Mouse (Mus musculus) C2C12 (cell line): ENCODE measurements at regions not wholly inside any gene's neighbourhood (a gene's known extent, or its start where the extent isn't known, plus 50 kb on each side); places are given as distances from the start of the nearest gene placed in this dataset.

Experiments used
- H3K27me3 ChIP-seq: one replicate; pipeline ENCODE4 v1.6.1; 2011; ENCODE audit not compliant: control insufficient read depth, insufficient read depth, insufficient read length
- H3K36me3 ChIP-seq: one replicate; pipeline ENCODE4 v1.6.1; 2011; ENCODE audit not compliant: control insufficient read depth, insufficient read depth
- H3K4me3 ChIP-seq: one replicate; pipeline ENCODE4 v1.5.1; 2011; ENCODE audit warnings: mild to moderate bottlenecking, control low read depth; ENCODE audit not compliant: poor library complexity, insufficient read depth, severe bottlenecking
- H3K79me2 ChIP-seq: one replicate; pipeline ENCODE4 v1.6.1; 2011; ENCODE audit not compliant: control insufficient read depth, insufficient read depth
- H3K79me3 ChIP-seq: one replicate; pipeline ENCODE4 v1.6.1; 2011; ENCODE audit warnings: low read depth, control low read depth
- H3ac ChIP-seq: one replicate; pipeline ENCODE3; 2011; ENCODE audit warnings: low read depth; ENCODE audit not compliant: control insufficient read depth, insufficient read length
- CEBPB ChIP-seq: IDR thresholded peaks from one replicate; pipeline ENCODE4 v1.6.1; 2011; ENCODE audit warnings: low read depth, mild to moderate bottlenecking, control low read depth, moderate library complexity
- CTCF ChIP-seq: IDR thresholded peaks from one replicate; pipeline ENCODE4 v1.5.1; 2011; ENCODE audit not compliant: control insufficient read depth, insufficient read depth, insufficient read length
- FOSL1 ChIP-seq: IDR thresholded peaks from one replicate; pipeline ENCODE4 v1.8.0; 2011; ENCODE audit warnings: mild to moderate bottlenecking, low read length; ENCODE audit not compliant: poor library complexity, insufficient read depth, severe bottlenecking
- MAX ChIP-seq: IDR thresholded peaks from one replicate; pipeline ENCODE4 v1.6.1; 2011; ENCODE audit warnings: mild to moderate bottlenecking, control low read depth
- MYOD1 ChIP-seq: IDR thresholded peaks from one replicate; pipeline ENCODE4 v1.6.1; 2011; ENCODE audit warnings: low read depth; ENCODE audit not compliant: control insufficient read depth, insufficient read length
- MYOG ChIP-seq: IDR thresholded peaks from one replicate; pipeline ENCODE4 v1.6.1; 2011; ENCODE audit not compliant: control insufficient read depth, insufficient read length; ENCODE audit errors: extremely low read depth
- USF1 ChIP-seq: IDR thresholded peaks from one replicate; pipeline ENCODE4 v1.6.1; 2011; ENCODE audit warnings: low read depth, mild to moderate bottlenecking, control low read depth, moderate library complexity

- Histone ChIP-seq H3K27me3 (no peaks in the 10 kb centered on the region), H3K79me2 (no peaks in the 10 kb centered on the region), H3K4me3 (no peak overlapping the region), H3ac (no peak overlapping the region), H3K79me3 (no peaks in the 10 kb centered on the region), H3K36me3 (no peaks in the 10 kb centered on the region)
- TF ChIP-seq MYOG: no peak
- TF ChIP-seq USF1: no peak
- TF ChIP-seq MYOD1: no peak
- no peak for TF ChIP-seq MAX
- TF ChIP-seq FOSL1: no peak
- no peak for TF ChIP-seq CTCF
These were observed 123.4 kb upstream of the Egflam start for GRCm38 (mm10) chr15:7521611-7522010.

GRCm38 (mm10) chr15:7522902-7523786 lies 124.9 kb upstream of the Egflam start:
- Histone ChIP-seq H3K27me3 (no peaks in the 10 kb centered on the region), H3ac (no peak overlapping the region), H3K36me3 (no peaks in the 10 kb centered on the region), H3K79me3 (no peaks in the 10 kb centered on the region), H3K4me3 (no peak overlapping the region), H3K79me2 (no peaks in the 10 kb centered on the region)
- TF ChIP-seq CEBPB (no peak), MYOD1 (no peak), MAX (no peak), FOSL1 (no peak), USF1 (no peak), CTCF (no peak), MYOG (no peak)

- H3ac ChIP-seq: no peak overlapping the region
- TF ChIP-seq USF1 (no peak), MAX (no peak), CEBPB (no peak), MYOD1 (no peak), FOSL1 (no peak), CTCF (no peak), MYOG (no peak)
- H3K4me3 ChIP-seq: no peak overlapping the region
- no peaks in the 10 kb centered on the region for H3K79me2 ChIP-seq
- no peaks in the 10 kb centered on the region for H3K36me3 ChIP-seq
- no peaks in the 10 kb centered on the region for H3K79me3 ChIP-seq
- no peaks in the 10 kb centered on the region for H3K27me3 ChIP-seq
These were observed 132.9 kb upstream of the Egflam start for GRCm38 (mm10) chr15:7530959-7531588.

- Histone ChIP-seq H3K36me3 (no peaks in the 10 kb centered on the region), H3K79me3 (no peaks in the 10 kb centered on the region), H3K4me3 (no peak overlapping the region), H3K79me2 (no peaks in the 10 kb centered on the region), H3K27me3 (no peaks in the 10 kb centered on the region), H3ac (no peak overlapping the region)
- TF ChIP-seq CEBPB (no peak), CTCF (no peak), MYOD1 (peak; percentile 85), FOSL1 (no peak), MAX (no peak), USF1 (no peak), MYOG (no peak)
These were observed 139.7 kb upstream of the Egflam start for GRCm38 (mm10) chr15:7537858-7538257.

- Histone ChIP-seq H3K79me3 (no peaks in the 10 kb centered on the region), H3K36me3 (no peaks in the 10 kb centered on the region), H3K27me3 (no peaks in the 10 kb centered on the region), H3ac (no peak overlapping the region), H3K79me2 (no peaks in the 10 kb centered on the region), H3K4me3 (no peak overlapping the region)
- TF ChIP-seq CEBPB (no peak), USF1 (peak; percentile 72)
These were observed 155.1 kb upstream of the Egflam start for GRCm38 (mm10) chr15:7553190-7553895.
